Mouse (Mus musculus) frontal cortex, postnatal 25 days (tissue): ENCODE results near the gene Scgb1b11.
"Not testable (repeated sequence)": the region's sequence is repeated elsewhere in the genome, so short reads cannot be mapped to it uniquely, and the experiment has no call there.

Source experiments
- DNase-seq, 2 experiments: peaks; one replicate each; pipeline ENCODE4 v3.0.0; 2022; ENCODE audit warnings: low spot score in 2 of 2

The Scgb1b11 gene

GRCm38 (mm10) chr7:32222540-32222939, at the start of gene Scgb1b11:
TSS of gene Scgb1b11 (plus strand) at chr7:32222840.
- not testable (repeated sequence) for DNase-seq

- not testable (repeated sequence) for DNase-seq
Observed at GRCm38 (mm10) chr7:32211045-32211444, 11.6 kb upstream of the Scgb1b11 start, which contains the start of gene Scgb2b11. TSS of gene Scgb2b11 (minus strand) at chr7:32211145.
